Mouse (Mus musculus) midbrain, postnatal 0 days (tissue): Measurements from ENCODE around the gene Mrpl55. TPM values are rescaled to one million over a fixed set of nuclear protein-coding genes. Genes with fewer than 3 reads are reported as not detected.
"Not testable (repeated sequence)": the region's sequence is repeated elsewhere in the genome, so short reads cannot be mapped to it uniquely, and the experiment has no call there.

Experiments
- ATAC-seq: fragments of 200-750 bp; cut with Nextera tagmentation; 2 replicates; pipeline ENCODE4 v1.8.0; 2017; ENCODE audit warnings: moderate number of reproducible peaks, mild to moderate bottlenecking, moderate TSS enrichment, moderate library complexity; ENCODE audit not compliant: low FRiP score
- DNase-seq: peaks from one replicate; pipeline ENCODE4 v3.0.0-alpha.2; 2015; ENCODE audit warnings: low spot score
- H3K27ac ChIP-seq: fragments of 300-500 bp; sonication (generic); 2 replicates; pipeline ENCODE4 v1.5.1; 2014; ENCODE audit warnings: low read depth, mild to moderate bottlenecking, low read length, mixed read lengths
- H3K27me3 ChIP-seq: fragments of 300-500 bp; sonication (generic); 2 replicates; pipeline ENCODE4 v1.6.1; 2014; ENCODE audit warnings: low read length, control low read depth, mixed read lengths; ENCODE audit not compliant: insufficient read depth
- H3K36me3 ChIP-seq: fragments of 300-500 bp; sonication (generic); 2 replicates; pipeline ENCODE4 v1.6.1; 2014; ENCODE audit warnings: low read length, control low read depth, mixed read lengths; ENCODE audit not compliant: insufficient read depth
- H3K4me1 ChIP-seq: fragments of 300-500 bp; sonication (generic); 2 replicates; pipeline ENCODE4 v1.6.1; 2014; ENCODE audit warnings: mild to moderate bottlenecking, control low read depth, antibody characterized with exemption, low read length, mixed read lengths; ENCODE audit not compliant: insufficient read depth
- H3K4me2 ChIP-seq: fragments of 300-500 bp; sonication (generic); 2 replicates; pipeline ENCODE4 v1.6.1; 2014; ENCODE audit warnings: low read depth, mild to moderate bottlenecking, low read length, mixed read lengths; ENCODE audit not compliant: poor library complexity, severe bottlenecking
- H3K4me3 ChIP-seq: fragments of 300-500 bp; sonication (generic); 2 replicates; pipeline ENCODE4 v1.5.1; 2014; ENCODE audit warnings: low read depth, mild to moderate bottlenecking, low read length, moderate library complexity
- H3K9ac ChIP-seq: fragments of 300-500 bp; sonication (generic); replicated peaks from 2 replicates; pipeline ENCODE4 v1.6.1; 2014; ENCODE audit warnings: mild to moderate bottlenecking, low read length, moderate library complexity, mixed read lengths; ENCODE audit not compliant: poor library complexity, severe bottlenecking
- H3K9me3 ChIP-seq: fragments of 300-500 bp; sonication (generic); 2 replicates; pipeline ENCODE4 v1.6.1; 2016; ENCODE audit warnings: low read length, control low read depth
- CTCF ChIP-seq: IDR thresholded peaks from 2 replicates; pipeline ENCODE4 v1.5.1; 2016; ENCODE audit warnings: antibody characterized with exemption, mild to moderate bottlenecking
- WGBS: fragments of 180-500 bp; shearing (Covaris S2); extraction: QIAGEN DNeasy Blood & Tissue Kit; methylation state at CpG from one replicate; pipeline ENCODE4 v1.1.7; 2014; 5-methylcytosine and 5-hydroxymethylcytosine counted together
- polyA plus RNA-seq: library from polyadenylated mRNA; unstranded; fragments of >200 nt; fragmentation: Nextera tagmentation; extraction: Ambion mirVana; gene quantifications from 2 replicates; pipeline ENCODE4 v1.2.1, GENCODE M21; 2015
- total RNA-seq: library from RNA; depleted of rRNA; stranded (reverse); fragments of >200 nt; gene quantifications from 2 replicates; pipeline ENCODE4 v1.2.3, GENCODE M21; 2014

Gene Mrpl55
- total and polyA plus RNA-seq, 2 experiments from 2014 or later, result 80.6 to 104 TPM

DNA sequence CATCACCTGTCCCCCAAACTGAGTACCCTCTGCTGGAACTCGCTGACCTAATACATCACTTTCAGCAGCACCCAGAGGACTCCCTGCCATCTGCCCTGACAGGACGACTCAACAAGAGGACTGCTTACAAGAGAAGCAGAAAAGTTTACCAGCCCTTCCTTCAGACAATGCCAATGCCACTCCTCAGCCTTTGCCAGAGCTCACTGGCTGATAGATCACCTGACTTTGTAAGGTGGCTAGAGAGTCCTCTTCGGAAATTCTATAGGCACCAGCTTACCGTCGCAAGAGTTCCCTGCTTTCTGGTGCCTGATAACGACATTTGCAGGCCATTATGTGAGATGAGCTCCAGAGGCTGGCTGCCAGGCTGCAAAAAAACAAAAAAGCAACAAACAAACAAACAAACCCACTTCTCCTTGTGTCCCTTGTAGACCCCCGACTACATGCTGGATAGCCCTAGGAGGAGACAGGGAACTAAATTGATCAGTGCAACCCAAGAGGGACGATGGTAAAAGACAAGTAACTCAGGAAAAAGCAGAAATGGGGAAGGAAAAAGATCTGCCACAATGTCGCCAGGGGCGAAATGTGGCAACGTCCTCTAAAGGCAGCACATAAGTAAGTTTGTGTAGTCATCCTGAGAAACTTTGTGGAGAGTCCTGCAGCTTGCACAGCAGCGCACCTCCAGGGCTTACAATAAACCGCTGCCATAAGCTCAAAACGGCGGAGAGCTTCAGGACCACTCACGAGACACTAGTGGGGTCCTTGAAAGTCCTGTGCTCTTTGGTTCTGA lies 877 bp upstream of the Mrpl55 start:
- TF ChIP-seq CTCF, result no peak
- peak overlapping the region; percentile 87 for H3K4me3 ChIP-seq
- peak overlapping the region; percentile 78 for H3K9ac ChIP-seq
- 36% methylated on average over 16 of the region's 16 CpGs for WGBS
- peaks cover 6% of the 10 kb centered on the region; the same call in 1 of the 2 replicates for H3K36me3 ChIP-seq
- H3K9me3 ChIP-seq, result no peaks in the 10 kb centered on the region
- no peaks in the 10 kb centered on the region for H3K27me3 ChIP-seq
- H3K4me1 ChIP-seq, result peaks cover 5% of the 10 kb centered on the region; the same call in 1 of the 2 replicates
- no peak for DNase-seq
- H3K27ac ChIP-seq, result peak overlapping the region; percentile 63
- peak overlapping the region; percentile 90 for H3K4me2 ChIP-seq
- peak; percentile 18; the same call in 1 of the 2 replicates for ATAC-seq

DNA sequence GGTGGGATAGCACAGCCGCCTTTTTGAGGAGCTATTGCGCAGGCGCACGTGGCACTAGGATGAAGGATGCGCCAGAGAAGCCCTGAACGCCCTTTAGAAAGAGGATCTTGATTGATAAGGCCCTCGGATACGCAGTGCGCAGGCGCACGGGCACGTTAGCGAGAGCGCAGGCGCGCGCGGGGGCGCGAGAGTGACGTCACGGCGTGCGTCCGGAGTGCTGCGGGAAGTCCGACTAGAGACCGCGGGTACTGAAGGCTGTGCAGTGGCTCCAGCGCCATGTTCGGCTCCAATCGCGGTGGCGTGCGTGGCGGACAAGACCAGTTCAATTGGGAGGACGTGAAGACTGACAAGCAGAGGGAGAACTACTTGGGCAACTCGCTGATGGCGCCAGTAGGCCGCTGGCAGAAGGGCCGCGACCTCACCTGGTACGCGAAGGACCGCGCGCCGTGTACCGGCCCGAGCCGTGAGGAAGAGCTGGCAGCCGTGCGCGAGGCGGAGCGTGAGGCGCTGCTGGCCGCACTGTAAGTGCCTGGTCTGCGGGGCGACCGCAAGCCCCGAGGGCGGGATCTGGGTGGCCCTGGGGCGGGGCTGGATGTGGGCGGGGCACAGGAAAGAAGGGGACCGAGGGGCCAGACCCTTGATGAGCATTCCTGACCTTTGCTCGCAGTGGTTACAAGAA lies 6.0 kb downstream of the Mrpl55 start, which contains the start of gene 2310033P09Rik:
2310033P09Rik (plus strand) TSS at position 169 of the 679 bp plus-strand sequence.
- WGBS, result under 1% methylated on average over 66 of the region's 67 CpGs
- Histone ChIP-seq H3K27ac (peak within 1 kb of the TSS; percentile 92), H3K4me2 (peak within 1 kb of the TSS; percentile 88), H3K27me3 (no peaks in the 10 kb centered on the region), H3K9ac (peak within 1 kb of the TSS; percentile 91), H3K4me1 (no peaks in the 10 kb centered on the region), H3K9me3 (no peaks in the 10 kb centered on the region), H3K4me3 (peak within 1 kb of the TSS; percentile 92), H3K36me3 (peaks cover 26% of the 10 kb centered on the region)
- DNase-seq (peak; percentile 97), ATAC-seq (peak; percentile 90)
- no peak for TF ChIP-seq CTCF

DNA sequence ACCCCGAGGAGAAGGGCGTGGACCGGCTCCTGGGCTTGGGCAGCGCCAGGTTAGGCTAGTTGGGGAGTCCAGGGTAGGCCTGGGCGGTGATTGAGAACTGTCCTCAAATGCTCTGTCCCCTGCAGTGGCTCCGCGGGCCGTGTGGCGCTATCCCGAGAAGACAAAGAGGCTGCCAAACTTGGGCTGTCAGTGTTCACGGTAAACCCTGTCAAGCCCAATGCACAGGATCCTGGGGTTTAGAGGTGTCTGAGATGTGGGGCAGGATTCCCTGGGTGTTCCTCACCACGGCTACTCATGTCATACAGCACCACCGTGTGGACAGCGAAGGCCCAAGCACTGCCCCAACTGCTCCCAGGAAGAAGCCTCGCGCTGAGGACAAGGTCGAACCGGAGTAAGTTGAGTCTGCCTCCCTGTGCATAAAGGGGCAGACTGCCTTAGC lies 6.7 kb downstream of the Mrpl55 start:
- DNase-seq, result peak; percentile 81
- peak overlapping the region; percentile 92; the same call in 1 of the 2 replicates for H3K27ac ChIP-seq

DNA sequence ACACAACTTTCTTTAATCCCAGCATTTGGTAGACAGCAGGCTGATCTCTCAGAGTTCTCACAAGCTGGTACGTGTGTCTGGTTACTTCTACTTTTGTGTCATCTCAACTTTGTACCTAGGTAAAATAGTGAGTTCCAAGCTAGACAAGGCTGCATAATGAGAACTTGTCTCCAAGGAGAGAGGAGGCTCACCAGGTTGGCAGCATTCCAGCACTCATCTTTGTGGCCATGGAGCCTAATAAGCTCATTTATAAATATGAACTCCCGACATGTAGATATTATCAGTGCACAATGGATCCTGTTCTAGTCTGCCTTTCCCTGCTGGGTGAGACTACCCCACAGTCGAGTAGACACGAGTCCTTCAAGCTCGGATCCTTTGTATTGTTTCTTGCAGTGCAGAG lies 7.3 kb downstream of the Mrpl55 start:
- H3K9me3 ChIP-seq, result no peaks in the 10 kb centered on the region
- no peak for TF ChIP-seq CTCF
- no peak overlapping the region for H3K27ac ChIP-seq
- WGBS, result 68% methylated on average over 5 of the region's 5 CpGs
- H3K9ac ChIP-seq, result no peak overlapping the region
- no peak for ATAC-seq
- H3K4me2 ChIP-seq, result peak overlapping the region; percentile 88
- H3K36me3 ChIP-seq, result peaks cover 30% of the 10 kb centered on the region
- peak overlapping the region; percentile 92; the same call in 1 of the 2 replicates for H3K4me3 ChIP-seq
- no peak for DNase-seq
- H3K27me3 ChIP-seq, result no peaks in the 10 kb centered on the region
- no peaks in the 10 kb centered on the region for H3K4me1 ChIP-seq

More for the DNA sequence above, 6.7 kb downstream of the Mrpl55 start:
- peak overlapping the region; percentile 88 for H3K4me2 ChIP-seq
- H3K4me3 ChIP-seq, result peak overlapping the region; percentile 92
- peak; percentile 80 for TF ChIP-seq CTCF
- no peaks in the 10 kb centered on the region for H3K9me3 ChIP-seq
- peak overlapping the region; percentile 91 for H3K9ac ChIP-seq
- H3K4me1 ChIP-seq, result no peaks in the 10 kb centered on the region
- WGBS, result 9% methylated on average over 18 of the region's 18 CpGs
- H3K36me3 ChIP-seq, result peaks cover 26% of the 10 kb centered on the region
- peak; percentile 61 for ATAC-seq
- H3K27me3 ChIP-seq, result no peaks in the 10 kb centered on the region

- no peak overlapping the region for H3K27ac ChIP-seq
- no peak overlapping the region for H3K9ac ChIP-seq
- H3K4me2 ChIP-seq, result no peak overlapping the region
- H3K4me3 ChIP-seq, result no peak overlapping the region
- ATAC-seq (no peak), DNase-seq (no peak)
- H3K9me3 ChIP-seq, result no peaks in the 10 kb centered on the region
- H3K27me3 ChIP-seq, result no peaks in the 10 kb centered on the region
- no peaks in the 10 kb centered on the region for H3K4me1 ChIP-seq
- TF ChIP-seq CTCF, result no peak
- H3K36me3 ChIP-seq, result peaks cover 30% of the 10 kb centered on the region
- 82% methylated on average over 4 of the region's 4 CpGs for WGBS
These were observed 7.7 kb downstream of the Mrpl55 start for GRCm38 (mm10) chr11:59210020-59210419.

GRCm38 (mm10) chr11:59211561-59211960 lies 9.3 kb downstream of the Mrpl55 start:
- not testable (repeated sequence) for H3K9me3 ChIP-seq, H3K4me3 ChIP-seq, DNase-seq, H3K4me1 ChIP-seq, ATAC-seq, H3K4me2 ChIP-seq, H3K27me3 ChIP-seq, H3K9ac ChIP-seq, H3K27ac ChIP-seq
- 92% methylated on average over 9 of the region's 9 CpGs for WGBS
- H3K36me3 ChIP-seq, result peaks cover 24% of the 10 kb centered on the region

DNA sequence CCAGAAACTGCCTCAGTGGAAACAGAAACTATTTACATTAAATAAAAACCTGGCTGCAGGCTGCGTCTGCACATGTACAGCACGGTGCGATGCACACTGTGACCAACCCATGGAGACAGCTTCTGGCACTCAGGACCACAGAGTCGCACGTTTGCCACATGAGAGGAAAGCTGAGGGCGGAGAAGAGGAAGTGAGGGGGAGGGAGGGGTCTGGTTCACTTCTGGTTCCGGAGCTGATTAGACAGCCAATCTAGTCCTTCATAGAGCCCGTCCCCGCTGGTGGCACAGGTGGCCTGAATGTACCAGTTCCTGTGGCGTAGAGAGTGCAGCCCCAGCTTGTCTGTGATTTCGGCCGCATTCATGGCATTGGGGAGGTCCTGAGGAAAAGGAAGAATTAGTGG lies 10.0 kb downstream of the Mrpl55 start:
- not testable (repeated sequence) for H3K27ac ChIP-seq, H3K4me3 ChIP-seq, H3K4me2 ChIP-seq, H3K27me3 ChIP-seq, H3K9me3 ChIP-seq, H3K9ac ChIP-seq, DNase-seq, ATAC-seq, H3K4me1 ChIP-seq
- peaks cover 24% of the 10 kb centered on the region for H3K36me3 ChIP-seq
- 84% methylated on average over 12 of the region's 12 CpGs for WGBS
